Mouse (Mus musculus) hindbrain, embryonic 11.5 days (tissue): Measurements from ENCODE around the gene Frmd4b. TPM values are rescaled to one million over a fixed set of nuclear protein-coding genes. Genes with fewer than 3 reads are reported as not detected.
A peak's percentile ranks its signal among the peaks of the same experiment; 100 is the strongest.

ENCODE experiments used
- ATAC-seq: fragments of 200-750 bp; cut with Nextera tagmentation; 2 replicates; pipeline ENCODE4 v1.8.0; 2017; ENCODE audit warnings: mild to moderate bottlenecking, moderate TSS enrichment, moderate library complexity; ENCODE audit not compliant: low FRiP score
- DNase-seq: peaks from one replicate; pipeline ENCODE4 v3.0.0-alpha.2; 2015; ENCODE audit warnings: low spot score
- H3K27ac ChIP-seq: fragments of 300-500 bp; sonication (generic); 2 replicates; pipeline ENCODE4 v1.5.1; 2014; ENCODE audit warnings: mild to moderate bottlenecking, low read depth, low read length
- H3K27me3 ChIP-seq: fragments of 300-500 bp; sonication (generic); 2 replicates; pipeline ENCODE4 v1.6.1; 2014; ENCODE audit warnings: mild to moderate bottlenecking, low read length, moderate library complexity, mixed read lengths; ENCODE audit not compliant: control insufficient read depth, insufficient read depth
- H3K36me3 ChIP-seq: fragments of 300-500 bp; sonication (generic); 2 replicates; pipeline ENCODE4 v1.6.1; 2014; ENCODE audit warnings: mild to moderate bottlenecking, low read length, moderate library complexity, mixed read lengths; ENCODE audit not compliant: control insufficient read depth, insufficient read depth
- H3K4me1 ChIP-seq: fragments of 300-500 bp; sonication (generic); replicated peaks from 2 replicates; pipeline ENCODE4 v1.6.1; 2014; ENCODE audit warnings: low read length, mixed read lengths; ENCODE audit not compliant: control insufficient read depth, insufficient read depth
- H3K4me2 ChIP-seq: fragments of 300-500 bp; sonication (generic); replicated peaks from 2 replicates; pipeline ENCODE4 v1.6.1; 2014; ENCODE audit warnings: mild to moderate bottlenecking, low read depth, low read length
- H3K4me3 ChIP-seq: fragments of 300-500 bp; sonication (generic); 2 replicates; pipeline ENCODE4 v1.5.1; 2014; ENCODE audit warnings: low read depth, low read length
- H3K9ac ChIP-seq: fragments of 300-500 bp; sonication (generic); 2 replicates; pipeline ENCODE4 v1.6.1; 2014; ENCODE audit warnings: low read depth, low read length
- H3K9me3 ChIP-seq: fragments of 300-500 bp; sonication (generic); 2 replicates; pipeline ENCODE4 v1.6.1; 2016; ENCODE audit warnings: low read length; ENCODE audit not compliant: control insufficient read depth
- WGBS: fragments of 180-500 bp; shearing (Covaris S2); extraction: QIAGEN DNeasy Blood & Tissue Kit; methylation state at CpG from one replicate; pipeline ENCODE4 v1.1.7; 2014; 5-methylcytosine and 5-hydroxymethylcytosine counted together
- polyA plus RNA-seq: library from polyadenylated mRNA; unstranded; fragments of >200 nt; fragmentation: Nextera tagmentation; extraction: Ambion mirVana; gene quantifications from 2 replicates; pipeline ENCODE4 v1.2.1, GENCODE M21; 2014

The Frmd4b gene
- polyA plus RNA-seq, 1 experiment from 2014 or later: 50.5 TPM

- Histone ChIP-seq H3K27me3 (no peaks in the 10 kb centered on the region), H3K4me3 (no peak overlapping the region), H3K9me3 (no peaks in the 10 kb centered on the region), H3K9ac (no peak overlapping the region), H3K4me2 (no peak overlapping the region), H3K27ac (no peak overlapping the region), H3K36me3 (no peaks in the 10 kb centered on the region), H3K4me1 (no peaks in the 10 kb centered on the region)
- WGBS: 95% methylated on average over 3 of the region's 3 CpGs
- ATAC-seq (no peak), DNase-seq (no peak)
Observed at GRCm38 (mm10) chr6:97507893-97508292, 109.4 kb downstream of the Frmd4b start.

GRCm38 (mm10) chr6:97506141-97506650 lies 111.1 kb downstream of the Frmd4b start:
- Histone ChIP-seq H3K4me2 (no peak overlapping the region), H3K27ac (no peak overlapping the region), H3K9ac (no peak overlapping the region), H3K27me3 (no peaks in the 10 kb centered on the region), H3K36me3 (no peaks in the 10 kb centered on the region), H3K4me1 (no peaks in the 10 kb centered on the region), H3K4me3 (no peak overlapping the region), H3K9me3 (no peaks in the 10 kb centered on the region)
- WGBS: 65% methylated on average over 15 of the region's 15 CpGs
- no peak for DNase-seq
- ATAC-seq: no peak

- Histone ChIP-seq H3K36me3 (no peaks in the 10 kb centered on the region), H3K27me3 (no peaks in the 10 kb centered on the region), H3K4me1 (no peaks in the 10 kb centered on the region), H3K9me3 (no peaks in the 10 kb centered on the region), H3K4me3 (no peak overlapping the region), H3K9ac (no peak overlapping the region), H3K27ac (no peak overlapping the region), H3K4me2 (no peak overlapping the region)
- ATAC-seq (no peak), DNase-seq (no peak)
- WGBS: 83% methylated on average over 5 of the region's 5 CpGs
Observed at GRCm38 (mm10) chr6:97504673-97505072, 112.7 kb downstream of the Frmd4b start.

DNA sequence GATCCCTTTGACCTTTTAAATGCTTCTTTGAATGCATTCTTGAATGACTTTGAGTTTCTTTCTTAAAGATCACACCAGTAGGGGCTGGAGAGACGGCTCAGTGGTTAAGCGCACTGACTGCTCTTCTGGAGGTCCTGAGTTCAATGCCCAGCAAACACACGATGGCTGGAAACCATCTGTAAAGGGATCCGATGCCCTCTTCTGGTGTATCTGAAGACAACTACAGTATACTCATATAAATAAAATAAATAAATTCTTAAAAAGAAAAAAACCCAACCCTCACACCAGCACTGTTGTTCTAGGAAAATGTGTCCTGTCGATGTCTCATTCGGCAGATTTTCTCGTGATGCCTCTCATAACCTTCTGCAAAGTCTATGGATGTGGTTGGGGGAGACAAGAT lies 116.3 kb downstream of the Frmd4b start:
- Histone ChIP-seq H3K4me3 (no peak overlapping the region), H3K36me3 (no peaks in the 10 kb centered on the region), H3K9me3 (no peaks in the 10 kb centered on the region), H3K27me3 (no peaks in the 10 kb centered on the region), H3K27ac (no peak overlapping the region), H3K9ac (no peak overlapping the region), H3K4me2 (no peak overlapping the region), H3K4me1 (no peaks in the 10 kb centered on the region)
- 88% methylated on average over 7 of the region's 7 CpGs for WGBS
- ATAC-seq: no peak
- no peak for DNase-seq

DNA sequence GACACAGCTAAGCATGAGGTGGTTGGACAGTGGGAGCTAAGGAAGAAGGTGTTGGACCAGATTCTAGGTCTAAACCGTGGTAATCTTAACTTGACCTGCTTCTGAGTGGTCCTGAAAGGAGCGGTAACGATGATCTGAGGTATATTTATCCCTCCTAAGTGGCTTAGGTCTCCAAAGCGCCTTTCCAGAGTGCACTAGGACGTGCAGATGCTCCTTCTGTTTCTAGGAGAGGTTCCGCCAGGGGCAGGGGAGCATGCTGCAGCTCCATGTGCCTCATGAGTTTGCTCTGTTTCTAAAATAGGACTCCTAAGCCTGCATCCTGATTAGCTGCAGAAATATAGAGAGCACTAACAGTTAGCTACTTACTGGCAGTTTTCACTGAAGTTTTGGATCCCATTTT lies 117.1 kb downstream of the Frmd4b start:
- Histone ChIP-seq H3K4me1 (no peaks in the 10 kb centered on the region), H3K4me3 (no peak overlapping the region), H3K9me3 (no peaks in the 10 kb centered on the region), H3K4me2 (no peak overlapping the region), H3K27ac (no peak overlapping the region), H3K36me3 (no peaks in the 10 kb centered on the region), H3K9ac (no peak overlapping the region), H3K27me3 (no peaks in the 10 kb centered on the region)
- whole genome bisulfite sequencing: 92% methylated on average over 6 of the region's 6 CpGs
- no peak for ATAC-seq
- DNase-seq: no peak

DNA sequence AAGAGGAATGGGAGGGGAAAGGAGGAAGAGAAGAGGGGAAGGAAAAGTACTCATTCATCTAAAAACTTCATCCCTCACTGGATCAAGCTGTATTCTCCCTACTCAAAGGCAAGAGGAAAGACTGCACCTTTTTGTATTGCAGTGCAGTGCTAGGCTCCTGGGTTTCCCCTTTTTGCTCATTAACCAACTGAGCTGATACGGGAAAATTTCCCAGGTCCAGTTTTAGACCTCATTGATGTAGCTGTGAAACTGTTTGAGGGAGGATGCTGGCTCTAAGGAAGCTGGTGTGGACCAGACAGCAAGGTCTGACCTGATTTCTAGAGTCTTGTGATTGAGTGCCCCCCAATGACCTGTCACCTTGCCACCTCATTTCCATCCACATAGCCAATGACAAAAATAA lies 121.3 kb downstream of the Frmd4b start:
- WGBS: 87% methylated on average over 1 of the region's 1 CpGs
- H3K27ac ChIP-seq: no peak overlapping the region
- no peaks in the 10 kb centered on the region for H3K4me1 ChIP-seq
- ATAC-seq (no peak), DNase-seq (no peak)
- no peaks in the 10 kb centered on the region for H3K27me3 ChIP-seq
- H3K4me3 ChIP-seq: no peak overlapping the region
- no peaks in the 10 kb centered on the region for H3K9me3 ChIP-seq
- H3K36me3 ChIP-seq: no peaks in the 10 kb centered on the region
- no peak overlapping the region for H3K4me2 ChIP-seq
- no peak overlapping the region for H3K9ac ChIP-seq

- Histone ChIP-seq H3K9me3 (no peaks in the 10 kb centered on the region), H3K27me3 (peaks cover 4% of the 10 kb centered on the region; the same call in 1 of the 2 replicates), H3K4me1 (peaks cover 12% of the 10 kb centered on the region), H3K27ac (no peak overlapping the region), H3K36me3 (no peaks in the 10 kb centered on the region), H3K4me2 (no peak overlapping the region), H3K9ac (no peak overlapping the region), H3K4me3 (no peak overlapping the region)
- 85% methylated on average over 5 of the region's 5 CpGs for WGBS
- ATAC-seq (no peak), DNase-seq (no peak)
Observed at GRCm38 (mm10) chr6:97491065-97491464, 126.3 kb downstream of the Frmd4b start.

- H3K27ac ChIP-seq: no peak overlapping the region
- peak; percentile 45 for DNase-seq
- no peak for ATAC-seq
- H3K4me1 ChIP-seq: peaks cover 12% of the 10 kb centered on the region
- H3K36me3 ChIP-seq: no peaks in the 10 kb centered on the region
- peaks cover 4% of the 10 kb centered on the region; the same call in 1 of the 2 replicates for H3K27me3 ChIP-seq
- WGBS: 33% methylated on average over 7 of the region's 7 CpGs
- no peak overlapping the region for H3K9ac ChIP-seq
- no peak overlapping the region for H3K4me2 ChIP-seq
- no peak overlapping the region for H3K4me3 ChIP-seq
- no peaks in the 10 kb centered on the region for H3K9me3 ChIP-seq
Observed at GRCm38 (mm10) chr6:97488821-97489220, 128.5 kb downstream of the Frmd4b start.

DNA sequence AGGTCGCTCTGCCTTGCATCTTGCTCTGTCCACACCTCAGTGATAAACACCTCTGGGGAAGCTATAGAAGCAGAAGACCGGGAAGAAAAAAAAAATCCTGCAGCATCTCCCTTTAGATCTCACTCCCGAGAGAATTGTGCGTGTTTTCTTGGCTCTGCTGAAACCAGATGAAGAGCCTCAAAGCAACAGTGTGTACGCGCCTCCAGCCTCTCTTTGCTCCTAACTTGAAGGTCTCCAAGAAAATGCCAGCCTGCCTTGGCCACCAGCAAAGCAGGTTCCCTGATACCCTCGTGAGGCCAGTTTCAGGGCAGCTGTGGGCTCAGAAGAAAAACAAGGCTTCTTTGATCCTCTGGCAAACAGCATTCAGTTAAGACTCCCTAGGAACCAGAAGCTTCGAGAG lies 129.1 kb downstream of the Frmd4b start:
- no peak overlapping the region for H3K27ac ChIP-seq
- H3K36me3 ChIP-seq: no peaks in the 10 kb centered on the region
- H3K27me3 ChIP-seq: peaks cover 4% of the 10 kb centered on the region; the same call in 1 of the 2 replicates
- DNase-seq: peak; percentile 30
- H3K4me2 ChIP-seq: no peak overlapping the region
- no peak overlapping the region for H3K9ac ChIP-seq
- no peak for ATAC-seq
- H3K4me3 ChIP-seq: no peak overlapping the region
- 19% methylated on average over 8 of the region's 8 CpGs for WGBS
- no peaks in the 10 kb centered on the region for H3K9me3 ChIP-seq
- H3K4me1 ChIP-seq: peaks cover 12% of the 10 kb centered on the region
